Mouse (Mus musculus): Measurements from ENCODE around the gene Zcchc17. TPM values are rescaled to one million over a fixed set of nuclear protein-coding genes. Genes with fewer than 3 reads are reported as not detected.

The Zcchc17 gene
- total and polyA plus RNA-seq, 3 experiments, result 31.7 to 67.7 (median 51.8) TPM

GRCm38 (mm10) chr4:130295047-130295745, 64.5 kb downstream of the Zcchc17 start:
- dilution Hi-C loops (cut with MboI; ENCODE audit: extremely low pct_ligation_motif_present, extremely low pct_unique_long_range_greater_than_20kb, low sequenced_read_pairs), result no loop called here

GRCm38 (mm10) chr4:130294513-130294912, 65.2 kb downstream of the Zcchc17 start:
- no peak overlapping the region for H3K4me2 ChIP-seq (ENCODE audit: insufficient read depth, low read depth, poor library complexity, severe bottlenecking)
- no peak for DNase-seq (ENCODE audit: extremely low read depth)
- H3K27ac ChIP-seq (ENCODE audit: insufficient read depth, low read depth), result no peak overlapping the region
- H3K4me3 ChIP-seq (replicated peaks in 1 of 3; ENCODE audit: low read depth in 2 of 3, low read length in 2 of 3, poor library complexity in 1 of 3), result no peak overlapping the region
- H3K27me3 ChIP-seq (replicated peaks), result peaks cover 50% of the 10 kb centered on the region
- no peaks in the 10 kb centered on the region for H3K79me2 ChIP-seq (replicated peaks; ENCODE audit: control insufficient read depth, extremely low read depth, insufficient read depth, poor library complexity, severe bottlenecking)
- no peak overlapping the region for H3K9ac ChIP-seq (ENCODE audit: insufficient read depth, low read depth)
- H3K36me3 ChIP-seq (replicated peaks in 1 of 2; ENCODE audit: control insufficient read depth in 1 of 2, insufficient read depth in 1 of 2, low read length in 1 of 2), result no peaks in the 10 kb centered on the region
- H3K4me1 ChIP-seq (ENCODE audit: control insufficient read depth in 1 of 2, insufficient read depth in 2 of 2), result peaks cover 0 to 4% of the 10 kb centered on the region in 2 experiments; a peak in 1 of 4 replicates
- in situ Hi-C loops (cut with MboI; ENCODE audit: low pct_ligation_motif_present, low pct_unique_long_range_greater_than_20kb, low sequenced_read_pairs), result loop anchor here (5.0 kb wide), 1 partner anchor 97 kb away; no protein-coding TSS in a partner anchor
- no peak for TF ChIP-seq ZC3H11A (IDR thresholded peaks at IDR 0.05; ENCODE audit: low read depth, low read length)
- no peak for TF ChIP-seq ETS1 (conservative IDR thresholded peaks at IDR 0.05; ENCODE audit: low read depth, low read length)
- TF ChIP-seq ELF1 (IDR thresholded peaks at IDR 0.05; ENCODE audit: low read depth, low read length), result no peak
- TF ChIP-seq ZKSCAN1 (IDR thresholded peaks at IDR 0.05; ENCODE audit: borderline replicate concordance, low read depth, low read length), result no peak
- no peak for TF ChIP-seq JUN (IDR thresholded peaks at IDR 0.05; ENCODE audit: insufficient read depth, low read depth, low read length)
- no peak for TF ChIP-seq HCFC1 (IDR thresholded peaks at IDR 0.05; ENCODE audit: low read depth, low read length)
- no peak for TF ChIP-seq BHLHE40 (IDR thresholded peaks at IDR 0.05; ENCODE audit: low read depth, low read length)
- TF ChIP-seq POLR2A (IDR thresholded peaks at IDR 0.05; ENCODE audit: low read depth, low read length), result no peak
- TF ChIP-seq MYC (IDR thresholded peaks at IDR 0.05; ENCODE audit: low read depth, low read length), result no peak
- no peak for TF ChIP-seq RAD21 (IDR thresholded peaks at IDR 0.05; ENCODE audit: low read depth, low read length)
- no peak for TF ChIP-seq USF1 (IDR thresholded peaks at IDR 0.05; ENCODE audit: low read depth, low read length)
- no peaks in the 10 kb centered on the region for H3K9me3 ChIP-seq (replicated peaks; ENCODE audit: low read length)
- dilution Hi-C loops (cut with MboI; ENCODE audit: extremely low pct_ligation_motif_present, extremely low pct_unique_long_range_greater_than_20kb, low sequenced_read_pairs), result no loop called here

More at GRCm38 (mm10) chr4:130295047-130295745, 64.5 kb downstream of the Zcchc17 start:
- in situ Hi-C loops (cut with MboI; ENCODE audit: low pct_ligation_motif_present, low pct_unique_long_range_greater_than_20kb, low sequenced_read_pairs), result no loop called here
- Histone ChIP-seq H3K4me1 (ENCODE audit: control insufficient read depth in 1 of 2, insufficient read depth in 2 of 2) (peaks cover 0 to 4% of the 10 kb centered on the region in 2 experiments; a peak in 1 of 4 replicates), H3K9ac (ENCODE audit: insufficient read depth, low read depth) (no peak overlapping the region), H3K79me2 (replicated peaks; ENCODE audit: control insufficient read depth, extremely low read depth, insufficient read depth, poor library complexity, severe bottlenecking) (no peaks in the 10 kb centered on the region), H3K4me2 (ENCODE audit: insufficient read depth, low read depth, poor library complexity, severe bottlenecking) (no peak overlapping the region), H3K36me3 (replicated peaks in 1 of 2; ENCODE audit: control insufficient read depth in 1 of 2, insufficient read depth in 1 of 2, low read length in 1 of 2) (no peaks in the 10 kb centered on the region), H3K9me3 (replicated peaks; ENCODE audit: low read length) (no peaks in the 10 kb centered on the region), H3K4me3 (replicated peaks in 1 of 3; ENCODE audit: low read depth in 2 of 3, low read length in 2 of 3, poor library complexity in 1 of 3) (no peak overlapping the region), H3K27me3 (replicated peaks) (peaks cover 51% of the 10 kb centered on the region), H3K27ac (ENCODE audit: insufficient read depth, low read depth) (no peak overlapping the region)
- DNase-seq (ENCODE audit: extremely low read depth), result no peak
- no peak for TF ChIP-seq POLR2A (IDR thresholded peaks at IDR 0.05; ENCODE audit: low read depth, low read length)
- TF ChIP-seq RCOR1 (conservative IDR thresholded peaks at IDR 0.05; ENCODE audit: low read depth, low read length), result no peak
- TF ChIP-seq CHD1 (IDR thresholded peaks at IDR 0.05; ENCODE audit: low read depth, low read length), result no peak
- TF ChIP-seq CTCF (conservative IDR thresholded peaks at IDR 0.05 in 1 of 2, IDR thresholded peaks at IDR 0.05 in 1 of 2; ENCODE audit: low read depth in 2 of 2, low read length in 2 of 2), result peak in 1 of 2 experiments; percentile 20; a peak in 2 of 4 replicates
- TF ChIP-seq MAFK (IDR thresholded peaks at IDR 0.05; ENCODE audit: insufficient replicate concordance, low read length), result no peak
- no peak for TF ChIP-seq MAX (IDR thresholded peaks at IDR 0.05; ENCODE audit: low read length)
